Mouse (Mus musculus): ENCODE data around the gene Psmb11.

Psmb11 gene

DNA sequence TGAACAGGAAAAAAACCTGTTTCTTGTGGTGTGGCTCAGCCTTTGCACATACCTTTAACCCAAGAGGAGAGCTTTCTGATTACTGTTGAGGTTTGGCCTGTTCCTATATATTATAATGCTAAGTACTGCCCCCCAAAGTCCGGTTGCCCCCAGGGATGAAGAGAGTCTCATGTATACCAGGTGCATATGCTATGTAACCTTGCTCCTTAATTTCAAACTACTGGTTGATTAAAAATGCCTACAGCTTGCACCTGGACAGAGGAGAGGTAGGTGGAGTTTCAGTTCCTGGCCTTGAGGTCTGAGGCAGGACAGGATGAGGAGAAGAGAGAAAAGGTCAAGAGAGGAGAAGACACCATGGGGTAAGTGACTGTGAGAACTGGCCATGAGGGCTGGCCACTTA, at the start of gene Psmb11:
TSS of gene Psmb11 (plus strand) at position 301 of the 400 bp plus-strand sequence.
- no peak for DNase-seq

GRCm38 (mm10) chr14:54572122-54572521, 49.1 kb upstream of the Psmb11 start:
- no peak for DNase-seq

DNA sequence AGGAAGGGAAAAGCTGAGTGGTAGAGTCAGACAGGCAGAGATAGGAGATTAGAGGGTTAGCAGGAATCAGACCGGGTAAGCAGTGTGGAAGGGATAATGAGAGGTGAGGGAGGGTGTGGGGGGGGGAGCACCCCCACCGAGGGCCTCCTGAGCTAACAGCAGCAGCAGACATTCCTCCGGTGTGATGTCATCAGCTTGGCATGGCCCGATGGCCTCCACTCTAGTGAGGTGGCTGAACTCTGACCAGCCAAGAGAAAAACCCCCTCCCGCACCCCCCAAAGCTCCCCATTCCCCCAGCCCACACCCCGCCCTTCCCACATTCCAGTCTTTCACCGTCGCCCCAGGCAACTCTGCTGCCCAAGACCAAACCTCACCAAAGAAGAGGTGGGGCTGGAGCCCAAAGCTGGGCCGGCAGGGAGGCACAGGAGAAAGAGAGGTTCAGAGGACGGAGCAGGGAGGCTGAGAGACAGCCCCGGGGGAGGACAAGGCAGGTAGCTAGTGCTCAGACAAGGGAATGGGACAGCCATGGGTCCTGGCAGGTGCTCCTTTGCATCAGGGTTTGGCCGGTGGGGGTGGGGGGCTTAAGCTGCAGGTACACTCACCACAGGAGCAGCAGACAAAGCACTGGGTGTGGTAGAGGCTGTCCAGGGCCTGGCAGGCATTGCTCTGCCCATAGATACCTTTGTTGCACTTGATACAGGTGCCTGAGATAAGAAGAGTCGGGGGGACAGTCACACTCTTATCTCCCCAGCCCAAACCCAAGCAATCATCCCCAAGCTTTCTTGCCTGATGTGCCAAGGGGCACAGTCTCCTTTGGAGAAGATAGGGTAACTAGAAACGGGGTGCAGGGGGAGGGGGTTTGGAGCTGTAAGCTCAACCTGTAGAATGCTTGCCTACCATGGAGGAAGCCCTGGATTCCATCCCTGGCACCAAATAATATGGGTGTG, 48.2 kb upstream of the Psmb11 start:
- DNase-seq, result peak; percentile 86

DNA sequence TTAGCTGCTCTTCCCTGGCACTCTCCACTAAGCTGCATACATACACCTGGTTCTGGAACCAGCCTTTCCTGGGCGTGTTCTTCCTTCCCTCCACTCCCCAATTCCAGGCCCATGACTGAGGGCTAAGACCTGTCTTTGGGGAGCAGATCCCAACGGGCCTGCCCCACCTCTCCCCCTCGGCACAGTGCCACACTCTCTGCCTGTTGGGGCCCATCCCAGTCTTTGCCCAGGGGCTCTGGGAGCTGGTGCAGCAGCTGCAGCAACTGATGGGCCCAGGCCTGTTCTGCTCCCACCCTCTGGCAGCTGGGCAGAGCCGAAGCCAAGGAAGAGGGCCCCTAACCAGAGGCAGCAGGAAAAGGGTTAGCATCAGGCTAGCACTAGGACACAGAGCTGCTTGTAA, 47.0 kb upstream of the Psmb11 start:
- peak; percentile 46 for DNase-seq

DNA sequence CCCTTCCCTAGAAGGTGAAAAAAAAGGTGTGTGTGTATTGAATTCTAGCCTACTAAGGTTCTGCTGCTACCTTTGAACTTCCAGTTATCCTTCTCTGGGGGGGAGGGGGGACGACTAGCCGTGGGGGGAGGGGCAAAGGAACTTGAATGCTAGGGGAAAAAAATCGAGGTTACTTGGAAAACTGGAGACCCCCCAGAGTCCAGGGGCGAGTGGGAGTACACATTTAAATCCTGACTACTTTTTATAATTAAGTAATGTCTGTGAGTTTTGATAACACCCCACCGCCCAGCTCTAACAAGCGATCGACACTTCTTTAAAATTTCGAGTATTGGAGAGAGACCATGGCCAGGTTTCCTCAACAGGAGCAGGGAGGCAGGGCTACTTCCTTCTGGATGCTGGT, 46.2 kb upstream of the Psmb11 start:
- DNase-seq, result no peak

- peak; percentile 96 for DNase-seq
Measured at GRCm38 (mm10) chr14:54575631-54576030, 45.6 kb upstream of the Psmb11 start.

- DNase-seq, result peak; percentile 73
Measured at GRCm38 (mm10) chr14:54576241-54577088, 44.8 kb upstream of the Psmb11 start.

- peak; percentile 96 for DNase-seq
Measured at GRCm38 (mm10) chr14:54577089-54577982, 43.9 kb upstream of the Psmb11 start, which contains the start of gene Ajuba. Gene Ajuba, minus strand, starts transcription at chr14:54577558.

DNA sequence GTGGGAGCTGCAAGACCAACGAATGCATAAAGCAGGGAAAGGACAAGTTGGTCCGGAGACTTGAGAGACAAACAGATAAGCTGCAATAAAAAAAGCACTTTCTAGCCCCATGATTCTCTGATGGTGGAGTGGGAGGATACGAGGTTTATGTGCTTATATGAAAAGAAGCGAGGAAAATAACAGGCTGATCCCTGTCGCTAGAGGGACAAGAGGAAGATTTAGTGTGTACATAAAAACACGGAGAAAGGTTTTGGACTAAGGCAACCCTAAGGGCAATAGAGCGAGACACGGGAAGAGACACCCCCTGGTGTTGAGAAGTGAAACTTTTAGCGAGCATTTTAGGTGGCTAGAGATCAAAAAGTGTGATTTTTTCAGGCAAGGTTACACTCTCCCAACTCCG, 43.2 kb upstream of the Psmb11 start:
- DNase-seq, result peak; percentile 64

DNA sequence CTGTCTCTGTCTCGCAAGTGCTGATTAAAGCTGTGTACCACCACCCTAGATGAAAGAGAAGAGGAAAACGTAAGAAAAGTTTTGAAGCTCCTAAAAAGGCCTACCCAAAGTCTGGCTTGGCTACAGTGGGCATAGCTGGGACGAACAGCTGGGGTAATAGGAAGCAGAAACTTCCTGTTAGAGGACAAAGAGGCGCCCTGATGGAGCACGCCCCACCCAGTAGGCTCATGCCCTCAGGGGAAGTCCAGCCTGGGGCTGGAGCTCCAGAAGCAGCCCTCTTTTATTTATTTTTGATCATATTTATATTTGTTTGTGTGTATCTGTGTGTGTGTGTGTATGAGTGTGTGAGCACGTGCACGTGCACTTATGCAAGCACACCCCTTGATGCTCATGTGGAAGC, 41.6 kb upstream of the Psmb11 start:
- no peak for DNase-seq

- no peak for DNase-seq
Measured at GRCm38 (mm10) chr14:54582536-54582935, 38.7 kb upstream of the Psmb11 start.

GRCm38 (mm10) chr14:54583681-54584338, 37.4 kb upstream of the Psmb11 start:
- DNase-seq, result peak; percentile 85

DNA sequence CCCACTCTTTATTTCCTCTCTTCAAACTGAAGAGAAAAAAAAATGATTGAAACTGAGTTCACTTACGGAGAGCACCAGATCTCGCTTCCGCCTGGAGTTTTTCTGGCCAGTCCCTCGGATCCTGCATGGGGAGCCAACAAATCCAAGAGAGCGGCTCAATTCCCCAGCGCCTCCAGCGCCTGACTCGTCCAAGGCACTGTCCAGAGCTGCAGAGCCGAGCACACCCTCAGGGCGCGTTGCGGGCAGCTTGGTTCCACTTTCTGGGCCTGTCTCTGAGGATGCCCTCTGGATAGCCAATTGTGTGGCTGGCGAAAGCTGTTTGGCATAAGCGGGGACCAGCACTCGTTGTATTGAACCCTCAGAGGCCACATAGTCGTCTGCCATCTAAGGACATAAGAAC, 30.2 kb upstream of the Psmb11 start:
- no peak for DNase-seq

DNA sequence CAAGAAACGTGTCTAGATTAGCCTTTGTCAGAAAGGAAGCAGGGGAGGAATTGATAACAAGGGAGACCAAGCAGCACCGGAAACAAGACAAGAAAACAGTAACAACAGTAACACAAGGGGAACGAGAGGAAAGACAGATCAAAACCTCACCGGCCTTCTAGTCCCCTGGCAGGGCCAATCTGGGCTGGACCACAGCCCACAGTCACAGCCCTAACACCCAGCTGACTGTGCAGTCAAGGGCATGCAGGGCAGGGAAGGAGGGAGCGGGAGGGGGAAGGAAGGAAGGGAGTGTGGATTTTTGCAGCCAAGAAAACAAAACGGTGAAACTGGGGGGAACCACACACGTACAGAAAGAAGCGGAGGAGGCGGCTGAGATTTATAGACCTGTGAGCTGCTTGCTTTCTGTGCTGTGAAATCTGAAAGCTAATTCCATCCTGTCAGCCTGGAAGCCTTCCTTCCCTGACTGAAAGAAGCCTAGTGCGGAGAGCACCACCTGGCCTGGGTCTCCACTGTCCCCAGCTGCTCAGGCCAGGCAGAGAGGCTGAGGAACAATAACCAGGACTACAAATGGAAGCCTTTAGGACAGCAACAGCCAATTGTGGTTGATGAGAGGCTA, 28.8 kb upstream of the Psmb11 start:
- peak; percentile 61 for DNase-seq

DNA sequence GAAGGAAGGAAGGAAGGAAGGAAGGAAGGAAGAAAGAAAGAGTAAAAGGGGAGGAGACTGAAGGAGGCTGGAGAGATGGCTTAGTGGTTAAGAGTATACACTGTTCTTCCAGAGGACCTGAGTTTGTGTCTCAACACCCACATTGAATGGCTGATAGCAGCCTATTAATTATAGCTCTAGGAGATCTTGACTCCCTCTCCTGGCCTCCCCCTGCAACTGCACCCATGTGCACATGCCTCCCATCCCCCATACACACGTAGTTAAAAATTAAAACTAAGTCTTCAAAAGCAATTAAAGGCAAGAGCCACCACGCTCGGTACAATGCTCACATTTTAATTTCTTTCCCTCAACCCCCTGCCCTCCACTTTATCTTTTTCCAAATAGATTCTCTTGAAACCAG, 27.2 kb upstream of the Psmb11 start:
- DNase-seq, result no peak

- no peak for DNase-seq
Measured at GRCm38 (mm10) chr14:54594631-54595414, 26.4 kb upstream of the Psmb11 start.

GRCm38 (mm10) chr14:54597084-54597483, 24.1 kb upstream of the Psmb11 start:
- no peak for DNase-seq

- no peak for DNase-seq
Measured at GRCm38 (mm10) chr14:54601601-54602000, 19.6 kb upstream of the Psmb11 start.

- DNase-seq, result peak; percentile 23
Measured at GRCm38 (mm10) chr14:54602613-54603012, 18.6 kb upstream of the Psmb11 start.

DNA sequence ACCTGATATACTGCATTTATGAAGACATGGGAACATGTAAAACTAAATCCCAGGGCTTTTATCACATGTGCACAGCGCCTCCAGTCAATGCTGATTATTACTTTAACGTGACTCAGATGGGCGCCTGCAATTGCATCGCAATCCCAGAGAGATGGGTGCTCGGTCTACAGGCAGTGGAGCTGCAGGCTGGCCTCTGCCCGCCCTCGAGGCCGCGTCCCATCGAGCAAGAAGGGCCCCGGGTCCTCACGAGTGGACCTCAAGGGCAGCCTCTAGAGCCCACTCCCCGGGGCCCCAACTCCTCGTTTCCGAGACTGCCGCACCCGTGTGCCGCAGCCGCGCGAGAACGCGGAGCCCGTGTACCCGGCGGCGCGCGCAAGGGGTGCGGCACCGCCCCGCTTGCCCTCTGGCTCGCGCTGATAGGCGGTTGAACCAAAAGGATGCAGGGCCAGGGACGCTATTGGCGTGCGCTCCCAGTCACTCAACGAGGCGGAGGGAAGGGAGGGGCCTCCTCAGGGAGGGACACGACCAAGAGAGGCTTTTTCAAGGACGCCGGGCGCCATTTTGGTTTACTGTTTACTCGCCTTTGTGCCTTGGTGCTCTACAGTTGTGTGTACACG, 18.1 kb upstream of the Psmb11 start:
- DNase-seq, result peak; percentile 98
